In the genomic region with DNA sequence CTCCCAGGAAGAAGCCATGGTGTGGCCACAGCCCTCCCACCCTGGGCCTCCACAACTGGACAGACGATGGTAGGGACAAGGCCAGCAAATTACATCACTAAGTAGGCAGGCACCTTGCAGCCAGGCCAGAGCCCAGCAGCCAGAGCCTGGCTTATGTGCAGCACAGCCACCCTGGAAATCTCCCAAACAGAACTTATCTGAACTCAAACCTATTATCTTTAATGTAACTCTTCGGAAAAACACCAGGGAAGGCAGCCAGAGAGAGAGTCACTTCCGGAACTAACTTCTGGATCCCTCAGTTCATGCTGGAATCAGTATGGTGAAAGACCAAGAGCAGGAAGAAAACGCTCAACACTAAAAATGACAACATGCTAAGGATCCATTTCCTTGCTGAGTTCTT, we compare ENCODE assay signal across 9 mouse cellular contexts. TPM values are rescaled to one million over a fixed set of nuclear protein-coding genes. Genes with fewer than 3 reads are reported as not detected.
A peak's percentile ranks its signal among the peaks of the same experiment; 100 is the strongest.
DNase-seq lines count a peak whose midpoint lies in the region; TF ChIP-seq lines count a peak whose summit lies in the region.
"Had no signal": no experiment of that assay in that cellular context is flagged by ENCODE, and none has a peak within 500 bp of the region (broad histone marks: within the 10 kb centered on the region; RNA-seq: fewer than 3 reads in every experiment).

No protein-coding gene starts in this region.

- H3K79me2 ChIP-seq in liver, adult 2 months (ENCODE audit: control insufficient read depth, insufficient read depth, low read length) = peaks cover 44% of the 10 kb centered on the region

- TF ChIP-seq POLR2A in liver, adult 2 months (IDR thresholded peaks at IDR 0.05; ENCODE audit: extremely low read depth, insufficient read depth, low read length) = no peak

- WGBS in liver, adult 2 months = 11% methylated on average over 4 of the region's 4 CpGs

- H3K36me3 ChIP-seq in liver, adult 2 months (ENCODE audit: control insufficient read depth, insufficient read depth, low read length) = no peaks in the 10 kb centered on the region

- peak; percentile 67 for DNase-seq in liver, adult 2 months (ENCODE audit: extremely low read depth, low read depth, low spot score)
- DNase-seq in liver = no peak
- DNase-seq in fibroblast of lung, adult 2 months (ENCODE audit: low read depth) = peak; percentile 15
- peak; percentile 50 to 51 for DNase-seq in heart, postnatal 14 days
- peak; percentile 46 for DNase-seq in lung, postnatal 14 days
- no peak for DNase-seq in cerebellum, adult 8-10 months
- DNase-seq in spleen, postnatal 4 days (ENCODE audit: low spot score in 2 of 2) = no peak
- DNase-seq in natural killer cell, adult 2 months (ENCODE audit: low spot score in 2 of 2) = no peak
- DNase-seq: thymus, postnatal 14 days had no signal

- H3K9ac ChIP-seq in liver, adult 2 months (ENCODE audit: low read depth, low read length) = no peak overlapping the region

- TF ChIP-seq CTCF in liver, adult 2 months (IDR thresholded peaks at IDR 0.05; ENCODE audit: low read depth, low read length) = no peak

- H3K4me1 ChIP-seq in liver, adult 2 months (ENCODE audit: control insufficient read depth, insufficient read depth, low read length) = peaks cover 8% of the 10 kb centered on the region; the same call in 1 of the 2 replicates

- no peaks in the 10 kb centered on the region for H3K27me3 ChIP-seq in liver, adult 2 months (ENCODE audit: control insufficient read depth, insufficient read depth, low read length)

- peak overlapping the region; percentile 81 for H3K27ac ChIP-seq in liver, adult 2 months (replicated peaks; ENCODE audit: insufficient read depth, low read depth, low read length)

- intact Hi-C loops in heart, postnatal 14 days (cut with DNase I) = no loop called here

- no peak overlapping the region for H3K4me3 ChIP-seq in liver, adult 2 months (ENCODE audit: insufficient read depth, low read depth, low read length)

RNA-seq across cellular contexts. Expression of gene Vav2, which starts 45.1 kb away (rescaled TPM):
- 17.6 and 22.1 TPM in 2 replicates for total RNA-seq in liver, adult 2 months (2014; rRNA removed)
- 25.1 and 26.0 TPM in 2 replicates for polyA plus RNA-seq in liver, adult 2 months (2012; rRNA removed)
- total RNA-seq in heart, postnatal 14 days (2021) = 10 to 100 TPM; 14.4 to 15.0 TPM

Comparison
In these comparisons a context has a peak if more than half of its experiments do, and no peak if none do; other contexts are left out.
1. DNase-seq: peak in liver, adult 2 months (single experiment), fibroblast of lung, adult 2 months (single experiment), heart, postnatal 14 days (2 of 2) and lung, postnatal 14 days (single experiment); none in liver (single experiment), cerebellum, adult 8-10 months (single experiment), spleen, postnatal 4 days (0 of 2) and natural killer cell, adult 2 months (0 of 2).